Mouse (Mus musculus) spleen, embryonic (tissue): ENCODE measurements at regions not wholly inside any gene's neighbourhood (a gene's known extent, or its start where the extent isn't known, plus 50 kb on each side); places are given as distances from the start of the nearest gene placed in this dataset.

Experiments used
- CTCF ChIA-PET: fragments of 350-600 bp; sonication (Branson Sonifier 250); formaldehyde crosslinking; loops from one replicate; lab custom pipeline; 2022; lab: Charles Lee

DNA sequence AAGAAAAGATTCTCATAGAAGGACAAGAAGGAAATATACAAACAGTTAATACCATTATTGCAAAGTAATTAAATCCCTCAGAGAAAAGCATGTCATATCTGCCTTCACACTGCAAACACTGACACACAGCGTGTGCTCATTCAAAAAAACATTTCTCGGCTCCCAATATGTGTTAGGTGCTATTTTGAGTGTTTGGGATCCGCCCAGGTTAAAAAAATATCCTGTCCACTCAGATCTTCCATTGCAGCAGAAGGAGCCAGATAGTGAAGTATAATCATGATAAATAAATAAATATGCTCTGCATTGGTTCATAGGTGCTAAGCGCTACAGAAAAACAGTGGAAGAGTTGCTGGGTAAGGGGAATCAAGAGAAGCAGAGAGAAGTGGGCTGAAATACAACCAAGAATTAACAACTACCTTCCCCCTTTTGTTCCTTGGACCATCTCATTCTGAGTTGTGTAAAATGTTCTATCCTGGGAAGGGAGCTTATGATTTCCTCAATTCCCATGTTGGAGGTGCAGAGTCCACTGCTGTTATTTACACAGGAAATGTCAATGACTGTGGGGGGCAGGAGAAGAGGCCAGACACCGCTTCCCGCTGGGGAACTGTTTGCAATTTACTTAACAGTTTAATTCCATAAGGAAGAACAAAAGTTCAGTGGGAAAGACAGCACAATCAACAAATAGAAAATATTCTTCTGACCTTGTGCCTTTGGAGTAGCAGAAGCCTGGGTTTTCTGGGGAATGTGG lies 139.9 kb downstream of the Tle1 start:
- CTCF ChIA-PET: no interaction called here

DNA sequence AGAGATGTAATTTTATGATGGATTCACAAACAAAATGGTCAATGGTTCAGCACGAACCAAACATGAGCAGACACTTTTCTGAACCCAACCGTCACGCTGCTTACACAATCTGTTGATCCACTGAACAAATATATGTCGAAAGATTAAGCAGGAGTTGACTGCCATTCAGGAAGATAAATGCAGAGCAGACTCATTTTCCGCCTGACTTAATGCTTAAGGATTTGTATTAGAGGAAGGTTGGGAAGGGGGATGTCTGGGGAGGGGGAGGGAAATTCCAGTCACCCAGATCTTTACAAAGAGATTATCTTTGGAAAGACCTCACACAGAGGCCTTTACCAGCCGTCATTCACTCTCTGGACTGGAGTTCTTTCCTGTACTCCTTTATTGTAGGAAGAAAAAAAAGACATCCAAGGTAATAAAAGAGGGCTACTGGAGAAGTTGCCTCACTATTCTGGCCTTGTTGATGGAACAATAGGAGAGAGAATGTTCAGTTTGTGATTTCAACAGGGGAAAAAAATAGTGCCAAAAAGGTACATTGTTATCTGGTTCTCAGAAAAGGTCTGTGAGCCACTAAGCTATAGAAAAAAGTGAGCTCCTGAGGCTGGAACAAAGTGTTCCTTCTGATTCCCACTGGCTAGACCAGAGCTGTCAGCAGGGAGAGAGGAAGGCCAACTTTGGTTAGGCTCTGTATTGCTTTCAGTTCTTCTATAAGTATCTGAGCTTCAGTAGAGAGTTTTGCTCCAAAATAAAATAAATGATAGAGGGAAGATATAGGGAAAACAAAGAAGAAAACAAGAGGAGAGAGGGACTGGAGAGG lies 150.9 kb downstream of the Tle1 start:
- CTCF ChIA-PET: no interaction called here

DNA sequence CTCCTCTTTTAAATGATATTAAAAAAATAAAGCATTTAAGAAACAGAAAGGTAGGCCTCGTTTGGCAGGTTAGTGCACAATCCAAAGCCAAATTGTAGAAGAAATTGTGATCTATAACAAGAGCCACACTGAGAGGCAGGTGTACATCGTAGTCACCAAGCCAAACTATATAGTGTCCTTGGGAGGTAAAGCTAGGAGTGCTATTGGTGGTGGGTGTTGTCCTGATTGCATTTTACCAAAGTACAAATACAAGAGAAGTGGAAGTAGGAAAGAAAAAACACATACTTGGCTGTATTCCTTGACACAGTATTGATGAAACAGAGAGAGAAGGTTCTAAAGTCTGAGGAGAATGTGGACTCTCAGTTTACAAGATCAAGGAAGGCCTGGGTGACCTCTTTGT lies 178.6 kb downstream of the Tle1 start:
- CTCF ChIA-PET: no interaction called here

DNA sequence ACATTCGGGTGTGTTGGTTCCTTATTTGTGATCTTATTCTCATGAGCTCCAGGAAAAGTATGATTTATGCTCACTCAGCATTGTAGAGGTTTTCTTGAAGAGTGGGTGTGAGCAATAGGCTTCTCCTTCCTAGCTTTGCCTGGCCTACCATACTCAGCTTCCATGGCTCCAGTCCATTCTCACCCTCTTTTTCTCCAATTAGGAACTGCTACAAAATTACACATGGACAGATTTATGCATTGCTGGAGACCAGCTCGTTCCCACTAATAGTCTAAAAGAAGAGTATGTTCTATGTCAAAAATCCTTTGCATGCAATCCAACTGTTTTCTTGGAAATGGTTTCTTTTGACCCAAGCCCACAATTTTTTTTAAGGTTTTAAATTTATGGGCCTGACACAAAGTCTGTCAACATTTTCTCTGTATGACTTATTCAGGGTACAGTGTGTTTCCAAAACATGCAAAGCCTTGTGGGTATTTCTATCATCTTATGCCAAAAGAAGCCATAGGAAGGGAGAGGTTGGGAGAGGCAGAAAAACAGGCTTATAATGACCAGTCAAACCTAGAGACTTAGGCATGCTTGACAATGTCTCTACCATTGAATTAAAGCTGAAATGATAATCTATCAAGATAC lies 186.4 kb downstream of the Tle1 start:
- CTCF ChIA-PET: no interaction called here

DNA sequence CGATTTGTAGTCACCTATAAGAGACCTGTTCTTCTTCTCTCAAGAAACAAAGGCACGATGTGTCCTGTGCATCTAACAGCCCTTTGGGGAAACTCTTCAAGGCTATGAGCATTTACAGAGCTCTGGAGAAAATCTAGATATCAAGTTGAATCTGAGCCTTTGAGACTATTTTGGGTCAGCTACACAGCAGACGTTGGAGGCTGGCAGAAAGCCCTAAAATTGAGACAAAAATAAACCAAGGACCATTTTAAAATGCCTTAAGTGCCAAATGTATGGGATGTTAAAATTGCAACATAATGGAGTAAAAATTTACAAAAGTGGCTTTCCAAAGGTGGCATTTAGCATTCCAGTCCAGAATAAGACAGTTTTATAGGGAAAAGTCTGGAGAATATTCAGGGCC lies 187.1 kb downstream of the Tle1 start:
- CTCF ChIA-PET: no interaction called here

DNA sequence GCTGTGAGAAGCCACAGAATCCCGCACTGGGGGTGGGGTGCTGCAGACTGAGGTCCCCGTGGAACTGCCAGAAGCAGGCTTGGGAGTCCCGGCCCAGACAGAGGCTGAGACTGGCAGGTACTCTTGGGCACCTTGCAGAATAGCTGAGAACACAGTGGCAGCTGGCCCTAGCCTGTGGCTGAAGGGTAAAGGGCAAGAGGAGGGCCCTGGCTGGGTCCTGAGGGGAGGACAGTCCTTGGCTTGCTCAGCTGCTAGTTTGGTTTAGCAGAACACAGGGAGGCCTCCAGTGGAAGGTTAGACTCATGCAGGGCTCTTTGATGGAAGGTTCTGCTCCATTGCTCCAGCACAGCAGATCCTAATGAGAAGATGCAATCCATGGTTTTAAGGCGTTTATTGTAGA lies 190.4 kb downstream of the Tle1 start:
- CTCF ChIA-PET: no interaction called here

DNA sequence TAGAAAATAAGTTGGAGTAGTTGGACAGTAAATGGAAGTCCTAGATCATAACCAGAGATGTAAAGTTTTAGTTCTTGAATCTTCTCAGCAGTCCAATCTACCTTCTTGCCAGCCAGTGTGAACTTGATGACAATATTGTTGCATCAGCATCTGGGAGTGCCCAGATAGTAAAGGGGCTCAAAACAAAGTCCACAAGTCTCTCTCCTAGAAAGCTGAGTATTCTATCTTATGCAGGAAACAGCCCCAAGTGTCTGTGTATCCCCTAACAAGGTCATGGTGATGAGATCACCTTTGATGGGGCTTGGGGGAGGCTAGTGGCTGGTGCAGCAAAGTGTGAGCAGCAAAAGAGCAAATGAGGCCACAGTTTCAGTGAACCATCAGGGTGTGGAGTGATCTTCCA lies 194.8 kb downstream of the Tle1 start:
- CTCF ChIA-PET: no interaction called here

DNA sequence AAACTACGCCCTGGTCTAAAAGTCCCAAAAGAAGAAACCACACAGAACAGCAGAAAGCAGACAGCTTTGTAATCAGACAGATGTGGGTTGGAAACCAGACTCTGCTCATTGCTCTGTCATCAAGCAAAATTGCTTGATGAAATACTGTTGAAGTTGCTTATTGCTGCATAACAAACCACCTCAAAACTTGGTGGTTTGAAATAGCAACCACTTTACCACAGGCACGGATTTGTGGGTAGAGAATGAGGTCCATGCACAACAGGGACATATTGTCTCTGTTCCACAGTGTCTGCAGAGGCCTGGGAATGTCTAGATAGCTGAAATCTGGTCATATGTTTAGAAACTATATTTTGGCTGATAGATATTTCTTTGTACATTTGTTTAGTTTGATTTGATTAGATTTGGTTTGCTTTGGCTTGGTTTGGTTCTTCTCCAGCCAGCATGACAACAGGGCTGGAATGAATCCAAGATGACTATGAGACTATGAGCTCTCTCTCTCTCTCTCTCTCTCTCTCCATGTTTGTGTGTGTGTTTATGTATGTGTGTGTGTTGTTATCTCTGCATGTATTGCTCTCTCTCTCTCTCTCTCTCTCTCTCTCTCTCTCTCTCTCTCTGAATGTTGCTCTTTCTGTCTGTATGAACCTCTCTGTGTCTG lies 199.4 kb downstream of the Tle1 start:
- CTCF ChIA-PET: no interaction called here

DNA sequence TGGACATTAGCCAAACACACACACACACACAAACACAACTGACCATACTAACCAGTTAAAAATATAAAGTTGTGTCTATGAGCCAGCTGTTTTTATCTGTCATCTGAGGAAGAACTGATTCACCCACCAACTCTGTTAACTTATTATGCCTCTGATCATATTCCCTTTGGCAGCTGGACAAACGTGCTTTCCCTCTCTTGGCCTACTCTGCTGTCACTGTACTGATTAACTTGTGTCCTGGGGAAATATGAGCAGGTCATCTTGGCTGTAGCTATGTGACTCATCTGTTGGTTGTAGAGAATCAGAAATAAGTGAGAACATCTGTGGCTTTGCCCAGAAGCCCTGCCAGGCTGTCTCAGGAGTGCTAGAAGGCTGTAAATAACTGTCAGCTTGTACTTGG lies 210.9 kb upstream of the Gm11232 start:
- CTCF ChIA-PET: no interaction called here

DNA sequence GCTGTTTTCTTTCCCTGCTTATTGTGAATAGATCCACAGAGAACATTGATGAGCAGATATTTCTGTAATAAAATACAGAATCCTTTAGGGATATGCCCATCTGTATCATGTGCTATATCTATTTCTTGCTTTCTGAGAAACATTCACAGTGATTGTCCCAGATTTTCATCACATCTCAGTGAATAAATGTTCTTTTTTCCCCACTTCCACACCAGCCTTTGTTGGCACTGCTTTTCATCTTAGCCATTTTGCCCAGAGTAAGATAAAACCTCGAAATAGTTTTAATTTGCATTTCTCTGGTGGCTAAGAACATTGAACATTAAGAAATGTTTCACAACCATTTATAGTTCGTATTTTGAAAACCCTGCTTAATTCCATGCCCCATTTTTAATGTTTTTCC lies 195.7 kb upstream of the Gm11232 start:
- CTCF ChIA-PET: no interaction called here

DNA sequence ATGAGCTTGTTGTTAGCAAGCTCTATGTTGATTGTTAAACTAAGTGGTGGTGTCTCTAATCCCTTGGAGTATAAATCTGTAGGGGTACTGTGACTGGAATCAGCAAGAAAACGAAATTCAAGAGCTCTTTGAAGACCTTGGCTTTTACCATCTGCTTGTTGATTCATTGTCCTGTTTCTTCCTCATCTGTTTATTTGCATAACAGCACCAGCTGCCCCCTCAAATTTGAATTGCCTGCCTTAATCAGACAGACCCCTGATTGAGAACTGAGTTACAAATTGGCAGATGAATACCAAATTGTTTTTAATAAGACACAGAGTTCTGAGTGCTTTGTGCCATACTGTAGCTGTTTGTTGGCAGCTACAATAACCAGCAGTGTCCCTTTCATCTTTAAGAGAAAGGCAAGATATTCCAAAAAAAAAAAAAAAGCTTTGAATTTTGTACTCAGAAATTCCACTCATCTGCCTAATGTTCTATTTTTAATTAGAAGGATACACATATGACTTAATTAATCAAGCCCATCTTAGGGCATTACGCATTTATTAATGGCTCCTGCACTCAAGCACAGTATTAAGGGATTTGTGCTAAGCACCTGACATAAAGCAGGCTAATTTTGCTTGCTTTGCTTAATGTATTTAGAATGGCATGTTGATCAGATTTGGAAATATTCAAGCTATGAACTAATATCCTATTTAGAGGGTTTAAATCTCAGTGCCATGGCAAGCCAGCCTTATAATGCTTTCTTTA lies 175.6 kb upstream of the Gm11232 start:
- CTCF ChIA-PET: no interaction called here

DNA sequence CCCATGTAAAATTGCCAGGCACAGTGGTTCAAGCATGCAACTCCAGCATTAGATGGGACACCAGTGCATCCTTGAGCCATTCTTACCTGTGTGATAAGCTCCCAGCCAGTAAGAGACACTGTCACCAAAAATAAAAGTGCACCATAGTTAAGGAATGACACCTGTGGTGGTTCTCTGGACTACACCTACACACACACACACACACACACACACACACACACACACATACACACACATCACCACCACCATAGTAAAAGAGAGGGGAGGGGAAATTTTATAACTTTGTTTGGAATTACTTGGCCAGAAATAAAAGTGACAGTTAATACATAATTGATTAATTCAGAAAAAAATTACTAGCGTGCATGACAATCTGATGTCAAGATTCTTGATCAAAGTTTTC lies 175.1 kb upstream of the Gm11232 start:
- CTCF ChIA-PET: no interaction called here

DNA sequence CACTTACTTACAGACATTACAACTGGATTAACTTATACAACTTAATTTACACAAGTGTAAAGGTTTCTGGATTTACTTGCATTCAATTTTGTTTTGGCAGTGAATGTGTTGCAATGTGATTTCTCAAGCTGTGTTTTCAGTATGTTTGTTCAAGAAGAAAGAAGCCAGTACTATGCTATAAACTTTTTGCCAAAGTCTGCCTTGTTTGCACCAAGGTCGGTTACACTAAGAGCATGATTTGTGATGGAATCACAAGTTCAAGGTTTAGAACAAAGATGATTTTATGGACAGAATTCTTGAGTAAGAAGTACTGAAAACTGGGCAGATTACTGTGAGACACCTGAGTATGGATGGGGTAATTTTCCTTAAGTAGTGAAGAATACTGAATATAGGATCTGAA lies 153.8 kb upstream of the Gm11232 start:
- CTCF ChIA-PET: no interaction called here

DNA sequence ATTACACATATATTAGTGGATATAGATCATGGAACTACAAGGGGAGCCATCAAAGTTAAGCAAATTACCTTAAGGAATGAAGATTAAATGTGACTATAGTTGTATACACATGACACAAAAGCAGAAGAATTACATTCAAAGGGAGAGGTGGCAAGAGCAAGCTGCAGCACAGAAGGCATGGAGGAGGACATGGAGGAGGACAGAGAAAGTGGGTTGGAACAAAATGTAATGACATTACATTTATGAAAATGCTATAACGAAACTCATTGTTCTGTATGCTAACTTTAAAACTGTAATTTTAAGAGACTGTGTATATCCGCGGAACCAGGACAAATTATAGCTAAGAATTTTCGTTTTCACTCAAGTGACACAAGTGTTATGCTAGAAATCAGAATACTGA lies 117.9 kb upstream of the Gm11232 start:
- CTCF ChIA-PET: interaction anchor here (0.6 kb wide), 1 partner anchor 9 kb away, joined by 3 read pairs; no protein-coding TSS in a partner anchor

DNA sequence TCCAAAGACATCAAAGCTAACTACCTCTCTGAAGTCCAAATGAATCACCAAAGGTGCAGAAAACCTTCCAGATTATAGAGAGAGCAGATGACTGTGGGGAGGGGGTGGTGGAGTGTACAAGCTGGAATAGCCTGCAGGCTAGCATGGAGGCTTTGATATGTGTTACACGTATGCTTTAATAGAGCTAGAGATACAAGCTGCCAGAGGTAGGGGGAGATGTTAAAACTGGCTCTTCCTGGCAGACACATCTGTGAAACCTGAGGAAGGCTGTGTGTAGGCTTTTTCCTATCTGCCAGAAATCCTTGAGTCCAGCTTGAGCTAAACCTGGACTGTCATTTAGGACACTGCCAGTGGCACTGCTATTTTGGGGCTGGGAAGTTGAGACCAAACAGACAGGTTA lies 109.2 kb upstream of the Gm11232 start:
- CTCF ChIA-PET: no interaction called here

DNA sequence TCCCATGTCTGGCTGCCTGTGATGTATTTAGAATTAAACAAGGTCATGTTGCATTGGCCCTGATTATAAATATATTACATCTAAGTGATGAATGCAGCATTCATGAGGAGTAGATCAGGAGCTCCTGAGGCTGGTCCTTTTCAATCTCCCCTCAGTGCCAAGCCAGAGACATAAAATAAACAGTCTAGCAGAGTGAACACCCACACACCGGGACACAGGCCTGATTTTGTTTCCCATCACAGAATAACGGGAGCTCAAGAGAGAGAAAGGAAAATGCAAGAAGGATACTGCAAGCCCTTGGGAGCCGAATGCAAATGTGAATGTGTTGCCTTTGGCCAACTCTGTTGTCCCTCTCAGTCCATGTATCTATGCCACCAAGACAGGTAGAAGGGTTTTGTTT lies 84.1 kb upstream of the Gm11232 start:
- CTCF ChIA-PET: no interaction called here

DNA sequence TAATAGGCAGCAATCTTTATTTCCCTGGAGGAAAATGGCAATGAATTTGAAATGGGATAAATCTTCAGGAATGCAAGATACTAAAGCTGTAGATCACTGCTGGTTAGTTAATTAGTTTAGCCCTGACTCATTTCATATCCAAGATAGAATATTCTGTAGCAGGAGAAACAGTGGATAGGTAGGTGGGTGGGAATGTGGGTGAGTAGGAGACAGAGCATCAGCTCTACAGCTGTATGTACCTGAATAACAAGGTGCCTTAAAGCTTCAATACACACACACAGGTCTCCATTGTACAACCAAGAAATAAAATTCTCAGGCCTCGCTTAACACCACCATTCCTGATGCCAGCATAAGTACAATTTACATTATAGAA lies 83.0 kb upstream of the Gm11232 start:
- CTCF ChIA-PET: no interaction called here

DNA sequence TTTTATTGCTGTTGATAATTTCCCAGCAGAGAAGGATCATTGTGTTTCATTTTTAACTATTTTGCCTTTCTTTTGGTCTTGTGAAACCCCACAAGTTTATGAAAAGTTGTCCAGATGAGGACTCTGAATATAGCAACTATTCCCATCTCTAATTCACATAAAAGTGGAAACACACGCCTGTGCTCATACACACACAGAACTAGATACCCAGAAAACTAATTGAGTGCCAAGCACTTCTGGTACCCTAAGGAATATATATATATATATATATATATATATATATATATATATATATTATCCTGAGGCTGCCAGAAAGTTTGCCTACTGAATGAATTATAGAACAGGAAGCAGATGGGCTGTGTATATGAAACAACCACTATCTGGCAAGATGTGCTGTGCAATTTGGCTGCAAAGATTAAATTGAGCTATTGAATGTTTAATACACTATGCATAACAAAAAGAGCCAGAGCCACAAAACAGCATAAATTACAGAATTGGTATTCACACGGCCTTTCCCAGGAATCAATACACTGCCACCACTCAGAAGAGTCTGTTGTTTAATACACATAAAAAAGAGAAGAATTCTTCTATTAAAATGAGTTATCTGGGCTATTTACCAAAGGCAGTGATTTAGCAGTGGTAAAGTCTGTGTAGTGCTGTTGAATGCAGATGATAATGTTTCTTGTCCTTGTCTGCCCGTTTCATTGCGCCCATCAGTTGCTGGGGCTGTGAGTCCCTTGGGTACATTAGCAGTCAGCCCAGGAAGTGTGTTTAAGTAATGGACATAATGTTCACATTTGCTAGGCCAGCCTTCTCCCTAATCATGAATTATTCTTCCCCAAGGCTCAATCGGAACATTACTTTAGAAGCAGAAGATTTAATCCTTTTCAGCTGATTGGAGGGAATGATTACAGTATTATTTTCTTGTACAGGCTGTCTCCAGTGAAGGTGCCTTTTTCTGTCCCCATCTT lies 82.3 kb upstream of the Gm11232 start:
- CTCF ChIA-PET: no interaction called here

DNA sequence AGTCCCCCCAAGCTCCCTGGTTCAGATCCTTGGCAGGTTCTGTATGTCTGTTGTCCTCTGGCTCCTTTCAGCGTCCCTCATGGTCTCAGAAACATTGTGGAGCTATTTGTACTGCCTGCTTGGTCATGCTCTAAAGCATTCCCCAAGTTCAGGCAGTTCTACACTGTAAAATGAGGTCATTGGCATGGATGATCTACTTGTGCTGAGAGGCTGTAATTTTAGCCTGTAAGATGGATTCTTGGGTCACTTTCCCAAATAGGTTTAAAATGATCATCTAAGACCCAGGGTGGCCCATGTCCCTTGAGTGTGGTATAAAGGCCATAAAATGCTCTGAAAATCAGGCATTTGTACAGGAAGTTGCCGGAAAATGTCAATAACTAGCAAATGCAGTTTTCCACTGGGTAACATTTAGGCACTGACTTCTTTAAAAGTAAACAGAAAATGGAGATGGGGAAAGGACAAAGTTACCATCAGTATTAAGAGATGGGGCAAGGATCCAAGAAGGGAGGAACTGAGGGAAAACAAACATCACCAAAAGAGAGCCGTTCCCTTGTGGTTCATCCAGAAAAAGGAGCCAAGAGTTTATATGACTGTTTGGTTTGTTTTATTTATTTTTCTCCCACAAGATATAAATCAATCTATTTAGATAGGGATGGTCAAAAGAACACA lies 81.5 kb upstream of the Gm11232 start:
- CTCF ChIA-PET: no interaction called here

DNA sequence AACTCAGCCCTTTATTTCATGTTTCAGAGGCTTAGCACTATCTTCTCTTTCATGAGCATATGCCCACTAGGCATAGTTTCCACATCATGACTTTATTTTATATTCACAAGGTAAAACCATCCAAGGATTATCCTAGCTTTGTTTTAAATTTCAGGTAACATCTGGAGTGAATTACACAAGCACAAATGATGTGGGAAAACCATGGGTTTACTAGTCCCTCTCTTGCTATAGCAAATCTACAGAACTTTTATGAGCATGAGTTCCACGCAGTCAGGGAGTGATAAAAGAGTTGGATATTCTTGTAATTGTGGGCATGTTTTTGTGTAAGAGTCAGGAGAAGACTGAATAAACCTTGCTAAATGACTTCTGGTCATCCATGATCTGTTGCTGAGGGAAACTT lies 78.0 kb upstream of the Gm11232 start:
- CTCF ChIA-PET: no interaction called here
